Mouse (Mus musculus): ENCODE data around the gene Atoh8. TPM values are rescaled to one million over a fixed set of nuclear protein-coding genes. Genes with fewer than 3 reads are reported as not detected.

Gene Atoh8
- total RNA-seq, 2 experiments from 2014 or later = 1.4 to 1.8 TPM

DNA sequence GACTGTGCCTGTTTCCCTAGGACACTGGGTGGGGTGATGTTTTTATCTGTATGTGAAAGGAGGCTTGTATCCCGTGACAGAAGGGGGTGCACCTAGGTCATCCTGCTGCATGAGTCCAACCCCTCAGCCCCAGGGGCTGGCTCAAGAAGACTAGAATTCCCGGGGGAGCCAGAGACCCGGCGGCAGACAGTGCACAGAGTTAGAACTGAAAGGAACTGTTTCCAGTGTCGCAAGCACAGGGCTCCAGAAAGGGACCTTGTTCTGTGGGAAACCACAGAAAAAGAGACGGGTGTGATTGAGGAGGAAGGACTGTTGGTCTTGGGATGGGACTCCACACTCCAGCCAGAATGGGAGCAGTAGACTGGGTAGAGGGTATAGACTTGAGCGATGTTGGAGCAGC lies 30.5 kb downstream of the Atoh8 start:
- intact Hi-C loops (cut with DNase I) = no loop called here
- no peak for DNase-seq (ENCODE audit: low spot score in 2 of 2)

DNA sequence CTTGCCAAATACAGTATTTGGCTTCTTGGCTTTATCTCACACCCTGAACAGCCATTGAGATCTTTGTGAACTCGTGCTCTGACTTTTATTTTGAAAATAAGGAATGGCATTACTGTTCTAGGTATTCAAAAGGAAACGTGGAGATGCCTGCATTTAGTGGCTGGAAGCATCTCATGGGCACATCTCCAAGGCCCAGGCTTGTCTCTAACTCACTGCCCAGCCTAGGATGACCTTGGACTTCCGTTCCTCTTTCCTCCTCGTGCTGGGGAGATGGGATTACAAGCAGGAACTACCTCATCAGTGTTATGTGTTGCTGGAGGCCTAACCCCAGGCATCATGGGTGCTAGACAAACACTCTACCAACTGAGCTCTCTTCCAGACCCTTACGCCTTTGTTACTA lies 32.1 kb downstream of the Atoh8 start:
- intact Hi-C loops (cut with DNase I) = no loop called here
- no peak for DNase-seq (ENCODE audit: low spot score in 2 of 2)

GRCm38 (mm10) chr6:72202732-72203131 lies 32.6 kb downstream of the Atoh8 start:
- intact Hi-C loops (cut with DNase I) = no loop called here
- no peak for DNase-seq (ENCODE audit: low spot score in 2 of 2)

DNA sequence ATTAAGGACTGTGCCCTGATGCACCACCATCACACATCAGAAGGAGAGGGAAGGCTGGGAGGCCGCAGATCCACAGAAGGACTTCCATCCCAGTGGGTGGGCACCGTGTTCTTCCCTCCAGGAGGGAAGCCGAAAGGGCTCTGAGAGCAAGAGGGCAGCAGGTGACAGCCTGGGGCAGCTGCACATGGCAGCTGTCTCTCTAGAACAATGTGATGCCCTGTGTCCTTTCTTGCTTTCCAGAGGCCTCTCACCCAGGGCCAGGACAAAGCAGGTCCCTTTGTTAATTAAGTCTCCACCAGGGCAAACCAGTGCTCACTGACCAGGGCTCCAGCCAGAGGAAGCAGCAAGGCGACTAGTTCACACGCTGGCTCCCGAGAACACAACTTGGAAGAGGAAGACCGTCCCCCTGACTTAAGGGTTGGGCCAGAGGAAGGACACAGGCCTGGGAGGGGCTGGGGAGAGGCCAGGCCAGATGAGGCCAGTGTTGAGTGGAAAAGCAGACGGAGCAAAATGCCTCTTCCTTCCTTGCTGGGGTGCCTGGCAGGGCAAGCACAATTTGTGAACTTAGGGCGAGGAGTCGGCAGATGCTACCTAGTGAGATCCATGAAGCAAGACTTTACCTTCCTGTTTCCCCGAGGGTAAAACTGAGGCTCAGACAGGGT lies 34.7 kb downstream of the Atoh8 start:
- DNase-seq (ENCODE audit: low spot score in 2 of 2) = no peak
- intact Hi-C loops (cut with DNase I) = no loop called here

- no peak for DNase-seq (ENCODE audit: low spot score in 2 of 2)
- intact Hi-C loops (cut with DNase I) = no loop called here
Measured at GRCm38 (mm10) chr6:72197515-72197914, 37.9 kb downstream of the Atoh8 start.

DNA sequence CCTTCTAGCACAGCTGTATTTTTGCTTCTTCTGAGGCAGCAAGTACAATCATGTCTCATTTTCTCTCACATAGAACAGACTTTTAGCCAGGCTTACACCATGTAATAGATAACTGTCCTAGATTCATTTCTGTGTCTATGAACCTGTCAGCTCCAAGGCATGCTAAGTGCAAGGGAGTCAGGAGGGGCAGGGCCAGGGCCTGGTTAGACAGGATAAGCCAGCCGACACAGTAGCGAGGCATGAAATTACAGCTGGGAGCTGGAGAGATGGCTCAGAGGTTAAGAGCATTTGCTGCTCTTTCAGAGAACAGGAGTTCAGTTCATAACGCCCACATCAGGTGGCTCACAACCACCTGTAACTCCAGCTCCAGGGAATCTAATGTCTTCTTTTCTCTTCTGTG lies 38.7 kb downstream of the Atoh8 start:
- intact Hi-C loops (cut with DNase I) = no loop called here
- DNase-seq (ENCODE audit: low spot score in 2 of 2) = no peak

DNA sequence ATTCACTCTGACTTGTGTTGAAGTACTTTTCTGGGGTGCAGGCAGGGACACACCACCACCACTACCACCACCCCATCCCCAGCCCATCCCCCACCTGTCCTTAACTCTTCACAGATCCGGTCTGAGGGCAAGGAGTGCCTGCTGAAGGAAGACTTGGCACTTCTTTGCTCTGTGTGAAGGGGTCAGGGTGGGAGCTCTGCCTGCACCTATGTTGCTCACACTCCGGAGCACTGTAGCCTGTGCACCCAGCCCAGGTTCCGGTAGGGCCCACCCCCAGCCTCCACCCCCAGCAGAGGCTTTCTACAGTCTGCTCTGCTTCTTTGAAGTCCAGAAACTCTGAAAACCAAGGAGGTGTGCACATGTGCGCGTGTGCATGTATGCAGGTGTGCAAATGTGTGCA lies 44.8 kb downstream of the Atoh8 start:
- no peak for DNase-seq (ENCODE audit: low spot score in 2 of 2)
- intact Hi-C loops (cut with DNase I) = no loop called here

DNA sequence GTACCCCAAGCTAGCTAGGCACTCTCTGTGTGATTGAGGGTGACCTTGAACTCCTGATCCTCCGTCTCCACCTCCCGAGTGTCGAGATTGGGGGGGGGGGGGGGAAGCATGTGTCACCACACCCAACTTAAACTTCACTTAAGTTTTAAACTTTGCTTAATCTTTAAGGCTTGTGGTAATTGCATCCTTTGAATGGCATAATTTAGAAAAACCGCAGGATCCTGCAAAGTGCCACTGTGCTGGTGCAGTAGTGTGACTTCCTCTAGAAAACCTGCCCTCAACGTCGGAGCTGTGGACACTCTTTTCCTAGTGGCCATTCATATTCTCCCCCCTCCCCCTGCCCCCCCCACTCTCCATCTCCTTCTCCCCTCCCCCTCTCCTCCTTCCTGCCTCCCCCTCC lies 45.3 kb downstream of the Atoh8 start:
- no peak for DNase-seq (ENCODE audit: low spot score in 2 of 2)
- intact Hi-C loops (cut with DNase I) = no loop called here

GRCm38 (mm10) chr6:72189061-72189863 lies 46.1 kb downstream of the Atoh8 start:
- no peak for DNase-seq (ENCODE audit: low spot score in 2 of 2)
- intact Hi-C loops (cut with DNase I) = no loop called here

DNA sequence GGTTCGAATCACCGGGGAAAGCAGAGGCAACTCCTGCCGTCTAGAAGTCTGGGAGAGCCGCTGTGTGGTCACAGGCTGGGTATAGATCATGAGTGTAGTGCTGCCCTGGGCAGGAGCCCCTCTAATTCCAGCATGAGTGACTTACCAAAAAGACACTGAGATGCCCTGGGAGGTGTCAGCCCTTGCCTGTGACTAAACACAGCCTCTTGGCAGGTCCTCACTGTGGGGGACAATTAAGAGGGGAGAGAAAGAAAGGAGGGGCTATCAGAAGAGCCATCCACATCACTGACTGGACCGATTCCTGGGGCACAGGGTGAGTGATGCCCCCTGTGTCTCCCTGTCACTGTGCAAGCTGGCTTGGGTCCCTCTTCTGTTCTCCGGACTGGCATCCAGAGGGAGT lies 48.6 kb downstream of the Atoh8 start:
- intact Hi-C loops (cut with DNase I) = loop anchor here (1.0 kb wide), 2 partner anchors 50 to 74 kb away; no protein-coding TSS in a partner anchor
- DNase-seq (ENCODE audit: low spot score in 2 of 2) = no peak

GRCm38 (mm10) chr6:72185893-72186490 lies 49.4 kb downstream of the Atoh8 start:
- intact Hi-C loops (cut with DNase I) = loop anchor here (1.0 kb wide), 2 partner anchors 51 to 75 kb away; no protein-coding TSS in a partner anchor
- DNase-seq (ENCODE audit: low spot score in 2 of 2) = peak; percentile 77 to 78

DNA sequence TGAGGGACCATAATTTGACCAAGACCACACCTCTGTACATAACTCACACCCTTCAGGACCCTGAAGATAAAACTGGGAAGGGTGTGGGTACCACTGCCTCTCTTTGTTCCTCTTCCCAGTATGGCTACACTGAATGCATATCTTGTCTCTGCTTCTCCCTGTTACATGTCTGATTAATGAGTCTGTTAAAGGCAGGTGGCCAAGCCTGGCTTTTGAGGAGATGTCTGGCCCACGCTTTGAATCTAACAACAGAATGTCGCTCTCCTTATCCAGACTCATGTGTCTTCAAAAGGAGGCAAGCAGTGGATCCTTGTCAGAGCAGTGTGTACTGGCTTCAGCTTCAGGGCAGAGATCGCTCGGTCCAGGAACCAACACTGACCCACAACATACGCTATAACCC lies 50.8 kb downstream of the Atoh8 start:
- intact Hi-C loops (cut with DNase I) = no loop called here
- peak in 1 of 2 experiments; percentile 5 for DNase-seq (ENCODE audit: low spot score in 2 of 2)

DNA sequence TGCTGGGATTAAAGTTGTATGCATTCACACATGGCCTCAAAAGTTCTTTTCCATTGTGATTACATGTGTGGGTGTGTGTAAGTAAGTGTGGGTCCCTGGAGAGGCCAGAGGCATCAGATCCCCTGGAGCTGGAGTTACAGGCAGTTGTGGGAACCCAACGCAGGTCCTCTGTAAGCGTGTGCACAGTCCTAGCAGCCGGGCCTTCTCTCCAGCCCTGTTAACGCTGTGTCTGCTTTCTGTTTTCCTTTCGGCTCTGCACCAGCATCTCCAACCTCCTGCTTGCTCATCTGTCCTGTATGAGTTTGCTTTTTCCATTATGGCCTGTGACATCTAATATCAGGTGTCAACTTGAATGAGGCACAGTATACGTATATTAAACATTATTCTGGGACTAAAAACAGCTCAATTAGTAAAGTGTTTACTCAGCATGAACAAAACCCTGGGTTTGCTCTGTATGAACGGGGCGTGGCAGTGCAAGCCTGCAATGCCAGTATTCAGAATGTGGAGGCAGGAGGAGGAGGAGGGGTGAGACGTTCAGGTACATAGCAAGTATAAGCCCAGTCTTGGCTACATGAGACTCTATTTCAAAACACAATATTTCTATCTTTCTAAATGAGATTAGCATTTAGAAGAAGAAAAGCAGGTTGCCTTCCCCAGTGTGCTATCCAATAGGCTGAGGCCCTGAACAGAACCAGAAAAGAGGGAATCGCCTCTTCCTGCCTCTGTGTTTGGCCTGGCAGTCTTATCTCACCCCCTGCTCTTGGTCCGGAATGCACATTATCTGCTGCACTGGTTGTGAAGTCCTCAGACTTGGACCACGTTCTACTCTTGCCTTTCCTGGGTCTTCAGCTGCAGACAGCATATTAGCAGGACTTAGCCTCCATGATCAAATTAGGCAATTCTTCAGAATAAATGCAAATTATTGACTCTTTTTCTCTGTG lies 55.5 kb downstream of the Atoh8 start:
- intact Hi-C loops (cut with DNase I) = no loop called here

DNA sequence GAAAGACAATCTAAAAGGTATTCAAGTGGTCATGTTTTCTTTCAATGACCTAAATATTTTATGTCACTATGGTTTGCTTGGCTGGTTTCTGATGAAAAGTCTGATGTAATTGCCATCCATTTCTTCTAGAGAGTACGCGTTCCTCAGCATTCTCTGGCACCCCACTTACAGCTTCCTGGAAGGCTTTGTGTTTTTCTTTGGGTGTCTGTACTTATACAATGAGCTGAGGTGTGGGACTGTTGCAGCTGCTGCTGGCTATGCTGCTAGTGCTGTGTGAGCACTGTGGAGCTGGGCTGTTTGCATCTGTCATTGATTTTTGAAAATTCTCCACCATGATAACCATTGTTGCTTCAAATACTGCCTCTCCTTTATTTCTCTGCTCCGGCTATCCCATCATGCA lies 56.4 kb downstream of the Atoh8 start:
- intact Hi-C loops (cut with DNase I) = no loop called here
- DNase-seq (ENCODE audit: low spot score in 2 of 2) = no peak

More for the DNA sequence above, 55.5 kb downstream of the Atoh8 start:
- no peak for DNase-seq (ENCODE audit: low spot score in 2 of 2)

- intact Hi-C loops (cut with DNase I) = no loop called here
Measured at GRCm38 (mm10) chr6:72177417-72177816, 58.0 kb downstream of the Atoh8 start.

GRCm38 (mm10) chr6:72176004-72176403 lies 59.4 kb downstream of the Atoh8 start:
- intact Hi-C loops (cut with DNase I) = no loop called here
- DNase-seq (ENCODE audit: low spot score in 2 of 2) = no peak

More at GRCm38 (mm10) chr6:72177417-72177816, 58.0 kb downstream of the Atoh8 start:
- DNase-seq (ENCODE audit: low spot score in 2 of 2) = no peak

GRCm38 (mm10) chr6:72175419-72175818 lies 60.0 kb downstream of the Atoh8 start:
- no peak for DNase-seq (ENCODE audit: low spot score in 2 of 2)
- intact Hi-C loops (cut with DNase I) = no loop called here

DNA sequence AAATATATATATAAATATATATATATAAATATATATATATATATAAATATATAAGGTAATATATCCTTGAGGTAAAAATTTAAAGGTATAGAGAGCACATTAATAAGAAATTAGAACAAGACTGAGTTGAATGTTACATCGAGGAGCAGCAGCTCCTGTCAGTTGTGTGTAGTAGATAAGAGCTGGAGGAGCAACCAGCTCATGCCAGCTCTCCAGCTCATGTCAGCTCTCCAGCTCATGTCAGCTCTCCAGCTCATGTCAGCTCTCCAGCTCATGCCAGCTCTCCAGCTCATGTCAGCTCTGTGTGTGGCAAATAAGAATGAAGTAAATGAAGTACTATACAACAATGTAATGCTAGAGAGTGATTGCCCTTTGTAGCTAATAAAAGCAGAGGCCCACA lies 62.0 kb downstream of the Atoh8 start:
- intact Hi-C loops (cut with DNase I) = no loop called here
- no peak for DNase-seq (ENCODE audit: low spot score in 2 of 2)

- DNase-seq (ENCODE audit: low spot score in 2 of 2) = no peak
- intact Hi-C loops (cut with DNase I) = no loop called here
Measured at GRCm38 (mm10) chr6:72171391-72171790, 64.0 kb downstream of the Atoh8 start.

DNA sequence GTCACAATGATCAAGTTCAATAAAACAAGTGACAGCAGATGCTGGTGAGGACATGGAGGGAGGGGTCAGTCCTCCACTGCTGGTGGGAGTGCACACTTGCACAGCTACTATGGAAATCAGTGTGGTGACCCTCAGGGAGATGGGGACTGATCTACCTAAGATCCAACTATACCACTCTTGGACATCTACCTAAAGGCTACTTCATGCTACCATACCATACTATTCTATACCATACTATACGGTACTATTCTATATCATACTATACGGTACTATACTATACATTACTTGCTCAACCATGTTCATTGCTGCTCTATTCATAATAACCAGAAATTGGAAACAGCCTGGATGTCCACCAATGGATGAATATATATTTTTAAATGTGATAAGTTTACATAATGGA lies 69.5 kb downstream of the Atoh8 start:
- DNase-seq (ENCODE audit: low spot score in 2 of 2) = no peak
- intact Hi-C loops (cut with DNase I) = loop anchor here (1.0 kb wide), 1 partner anchor 238 kb away; no protein-coding TSS in a partner anchor
